Mouse (Mus musculus): ENCODE measurements at regions not wholly inside any gene's neighbourhood (a gene's known extent, or its start where the extent isn't known, plus 50 kb on each side); places are given as distances from the start of the nearest gene placed in this dataset.

GRCm38 (mm10) chr8:103407631-103408030, 622.2 kb upstream of the Cdh11 start:
- TF ChIP-seq POLR2A (IDR thresholded peaks at IDR 0.05; ENCODE audit: insufficient read depth, low read depth, low read length) (no peak), CTCF (IDR thresholded peaks at IDR 0.05) (no peak)

All from heart, adult 2 months (tissue).